Mouse (Mus musculus): ENCODE results near the gene Gm49325.
A peak's percentile ranks its signal among the peaks of the same experiment; 100 is the strongest.

Gene Gm49325

DNA sequence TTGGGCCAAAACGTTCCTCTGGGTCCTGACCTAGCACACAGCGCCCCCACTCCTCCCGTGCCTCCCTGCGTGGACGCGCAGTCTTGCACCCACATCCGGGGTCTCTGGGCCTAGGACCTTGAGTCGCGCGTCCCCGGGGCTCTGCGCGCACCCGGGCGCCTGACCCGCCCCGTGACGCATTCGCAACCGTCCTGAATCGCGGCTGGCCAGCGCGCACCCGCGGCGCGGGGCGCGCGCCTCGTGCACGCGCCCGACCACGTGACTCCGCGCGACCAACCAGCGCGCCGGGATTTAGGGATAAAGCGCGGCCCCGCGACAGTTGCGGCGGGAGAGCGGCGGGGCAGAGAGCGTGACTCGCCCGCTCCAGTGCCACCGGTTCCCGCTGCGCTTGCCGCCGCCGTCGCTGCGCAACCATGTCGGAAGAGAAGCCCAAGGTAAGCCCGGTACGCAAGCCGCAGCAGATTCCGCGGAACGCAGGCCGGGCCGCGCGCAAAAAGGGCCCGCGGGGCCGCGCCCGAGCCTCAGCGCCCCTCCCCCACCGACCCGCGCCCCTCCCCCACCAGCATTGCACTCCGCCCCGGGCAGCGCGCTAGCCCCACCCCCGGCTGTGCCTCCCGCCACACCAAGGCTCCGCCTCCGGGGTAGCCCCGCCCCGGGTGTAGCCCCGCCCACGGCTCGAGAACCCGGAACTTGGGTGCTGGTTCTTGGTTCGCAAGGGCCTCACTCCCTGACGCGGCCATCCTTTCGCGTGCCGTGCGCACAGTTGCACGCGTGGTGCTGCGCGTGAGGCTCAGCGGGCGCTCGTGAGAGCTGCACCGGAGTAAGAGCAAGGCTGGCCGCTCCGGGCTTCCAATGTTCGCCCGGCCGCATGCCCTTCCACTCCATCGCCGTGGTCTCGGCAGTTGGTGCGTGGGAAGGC lies at the start of gene Gm49325, which contains the start of gene Sumo3:
Gene Gm49325 (plus strand): TSS at position 290 of the 919 bp plus-strand sequence.
Gene Sumo3 (plus strand): TSS at position 190 of the 919 bp plus-strand sequence.
- DNase-seq, result peak; percentile 94

- DNase-seq, result no peak
Observed at GRCm38 (mm10) chr10:77556631-77557030, 49.4 kb upstream of the Gm49325 start.

- DNase-seq, result no peak
Observed at GRCm38 (mm10) chr10:77557641-77558040, 48.4 kb upstream of the Gm49325 start.

- DNase-seq, result no peak
Observed at GRCm38 (mm10) chr10:77560090-77560489, 45.9 kb upstream of the Gm49325 start.

DNA sequence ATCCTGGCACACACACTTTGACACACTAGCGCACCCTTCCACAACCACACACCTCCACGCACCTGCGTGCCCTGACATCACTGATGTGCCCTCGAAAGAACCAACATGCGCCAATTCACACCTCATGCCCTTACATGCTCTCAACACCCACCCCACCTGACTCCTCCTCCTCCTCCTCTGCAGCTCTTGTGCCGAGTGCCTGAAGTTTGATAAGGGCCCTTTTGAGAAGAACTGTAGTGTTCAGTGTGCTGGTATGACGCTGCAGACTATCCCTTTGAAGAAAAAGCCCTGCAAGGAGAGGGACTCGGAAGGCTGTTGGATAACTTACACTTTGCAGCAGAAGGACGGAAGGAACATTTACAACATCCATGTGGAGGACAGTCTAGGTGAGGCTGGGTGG lies 45.2 kb upstream of the Gm49325 start:
- DNase-seq, result no peak

GRCm38 (mm10) chr10:77561508-77561907 lies 44.5 kb upstream of the Gm49325 start:
- no peak for DNase-seq

GRCm38 (mm10) chr10:77565005-77565404 lies 41.0 kb upstream of the Gm49325 start:
- DNase-seq, result no peak

DNA sequence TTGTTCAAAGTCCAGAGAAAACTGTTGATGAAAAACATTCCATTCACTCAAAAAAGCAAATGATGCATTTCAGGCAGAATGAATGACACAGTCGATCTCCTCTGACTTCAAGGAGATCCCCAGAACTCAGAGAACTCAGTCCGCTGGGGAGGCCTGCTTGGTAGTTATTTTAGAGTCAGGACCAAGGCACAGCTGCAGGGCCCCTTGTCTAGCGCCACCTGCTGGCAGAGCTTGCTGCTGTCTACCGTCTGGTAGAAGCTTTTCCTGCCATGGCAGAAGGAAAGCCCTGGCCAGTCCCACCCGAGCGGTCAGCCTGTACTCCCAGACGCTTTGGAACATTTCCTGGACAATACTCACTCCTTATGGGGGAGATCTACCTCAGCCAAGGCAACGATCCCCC lies 39.3 kb upstream of the Gm49325 start:
- peak; percentile 82 for DNase-seq

DNA sequence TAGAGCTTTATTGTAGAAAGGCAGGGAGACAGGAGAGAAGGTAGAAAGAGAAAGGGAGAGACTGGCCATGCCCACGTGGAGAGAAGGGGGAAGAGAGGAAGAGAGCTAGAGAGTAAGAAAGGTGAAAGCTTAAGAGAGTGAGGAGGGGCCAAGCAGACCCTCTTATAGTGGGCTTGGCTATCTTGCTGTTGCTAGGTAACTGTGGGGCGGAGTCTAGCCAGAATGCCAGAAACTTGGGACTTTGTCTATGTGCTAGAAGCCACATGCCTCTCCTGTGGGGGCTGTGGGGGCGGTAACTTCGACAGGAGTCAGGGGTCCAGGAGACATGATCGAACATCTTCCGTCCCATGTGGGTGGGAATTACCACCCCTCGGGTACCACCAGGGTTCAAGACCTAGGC lies 36.5 kb upstream of the Gm49325 start:
- no peak for DNase-seq

GRCm38 (mm10) chr10:77569973-77570658 lies 35.9 kb upstream of the Gm49325 start:
- peak; percentile 58 for DNase-seq

GRCm38 (mm10) chr10:77572225-77572624 lies 33.8 kb upstream of the Gm49325 start:
- no peak for DNase-seq

- no peak for DNase-seq
Observed at GRCm38 (mm10) chr10:77573162-77573561, 32.8 kb upstream of the Gm49325 start.

- no peak for DNase-seq
Observed at GRCm38 (mm10) chr10:77580027-77580920, 25.7 kb upstream of the Gm49325 start.

- DNase-seq, result no peak
Observed at GRCm38 (mm10) chr10:77581023-77581407, 25.0 kb upstream of the Gm49325 start.

DNA sequence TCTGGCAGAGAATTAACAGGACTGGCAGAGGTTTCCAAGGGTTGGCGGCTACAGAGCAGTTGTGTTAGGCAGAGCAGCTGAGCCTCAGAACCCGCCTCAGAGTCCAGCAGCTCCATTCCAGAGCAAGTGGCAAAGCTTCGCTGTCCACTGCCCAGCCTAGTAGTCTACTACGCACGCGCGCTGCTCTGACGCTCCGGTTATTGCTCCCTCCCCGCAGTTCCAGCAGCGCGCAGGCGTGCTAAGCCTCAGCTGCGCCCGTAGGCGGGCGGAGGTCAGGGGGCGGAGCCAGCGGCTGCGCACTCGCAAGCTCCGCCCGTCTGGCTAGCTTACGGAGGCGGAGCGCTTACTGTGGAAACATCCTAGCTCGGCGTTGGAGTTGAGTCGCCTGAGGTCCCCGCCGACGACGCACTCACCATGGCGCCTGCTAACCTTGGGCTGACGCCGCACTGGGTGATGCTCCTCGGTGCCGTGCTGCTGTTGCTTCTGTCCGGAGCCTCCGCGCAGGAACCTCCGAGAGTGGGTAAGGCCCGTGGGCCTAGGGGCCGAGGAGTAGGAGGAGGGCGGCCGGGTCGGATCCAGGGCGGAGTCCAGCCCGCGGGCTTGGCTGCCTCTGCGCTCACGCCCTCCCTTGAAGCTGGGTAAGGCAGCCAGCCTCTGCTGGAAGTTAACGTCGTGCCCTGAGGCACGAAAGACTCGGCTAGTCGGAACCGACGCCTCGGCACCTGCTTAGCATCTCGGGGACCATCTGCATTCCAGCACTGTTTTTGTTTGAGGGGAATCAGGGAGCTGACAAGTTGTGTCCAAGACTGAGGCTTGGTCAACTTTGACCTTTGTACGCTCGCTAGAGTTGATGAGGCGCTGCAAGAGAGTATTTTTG lies 24.4 kb upstream of the Gm49325 start, which contains the start of gene Pttg1ip:
Gene Pttg1ip (plus strand): TSS at position 313 of the 877 bp plus-strand sequence.
- DNase-seq, result peak; percentile 96

DNA sequence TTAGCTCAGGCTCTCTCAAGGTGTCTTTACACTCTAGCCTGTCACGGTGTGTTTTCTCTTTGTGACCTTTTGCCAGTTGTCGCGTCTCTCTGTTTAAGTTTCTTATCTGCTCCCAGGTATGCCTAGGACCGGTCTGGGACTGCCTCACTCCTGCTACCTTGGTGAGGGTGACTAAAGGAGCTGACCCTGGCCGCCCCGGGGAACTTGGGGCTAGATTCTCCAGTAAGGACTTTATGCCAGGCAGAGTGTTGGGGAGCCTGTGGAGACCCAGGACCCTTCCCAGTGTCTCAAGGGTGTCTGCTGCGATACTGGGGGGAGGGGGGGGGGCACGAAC lies 23.7 kb upstream of the Gm49325 start:
- no peak for DNase-seq

DNA sequence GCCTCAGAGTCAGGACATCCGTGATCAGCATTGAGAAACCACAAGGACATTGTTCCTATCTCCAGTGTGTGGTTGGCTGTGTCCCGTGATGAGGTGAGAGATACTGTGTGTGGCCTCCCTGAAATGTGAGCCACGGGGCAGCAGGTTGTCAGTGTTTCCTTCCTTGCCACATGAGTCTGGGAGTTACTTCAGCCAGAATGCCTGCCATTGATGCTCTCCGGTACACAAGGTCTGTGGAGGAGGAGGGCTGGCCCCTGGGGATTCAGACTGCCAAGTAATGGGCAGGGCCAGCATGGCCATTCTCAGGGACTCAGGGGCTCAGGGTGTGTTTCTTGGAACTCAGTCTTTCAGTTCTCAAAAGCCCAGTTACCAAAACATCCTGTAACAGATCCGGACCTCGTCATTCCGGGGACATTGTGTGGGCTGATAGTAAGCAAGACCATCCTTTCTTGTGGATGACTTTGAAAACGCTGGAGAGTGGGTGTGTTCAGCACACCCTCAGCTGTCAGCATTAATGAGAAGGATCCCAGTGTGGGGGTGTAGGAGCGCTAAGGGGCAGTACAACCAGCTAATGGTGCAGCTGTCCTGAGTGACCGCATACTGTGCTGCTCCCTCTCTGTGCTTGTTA lies 22.1 kb upstream of the Gm49325 start:
- peak; percentile 62 for DNase-seq

DNA sequence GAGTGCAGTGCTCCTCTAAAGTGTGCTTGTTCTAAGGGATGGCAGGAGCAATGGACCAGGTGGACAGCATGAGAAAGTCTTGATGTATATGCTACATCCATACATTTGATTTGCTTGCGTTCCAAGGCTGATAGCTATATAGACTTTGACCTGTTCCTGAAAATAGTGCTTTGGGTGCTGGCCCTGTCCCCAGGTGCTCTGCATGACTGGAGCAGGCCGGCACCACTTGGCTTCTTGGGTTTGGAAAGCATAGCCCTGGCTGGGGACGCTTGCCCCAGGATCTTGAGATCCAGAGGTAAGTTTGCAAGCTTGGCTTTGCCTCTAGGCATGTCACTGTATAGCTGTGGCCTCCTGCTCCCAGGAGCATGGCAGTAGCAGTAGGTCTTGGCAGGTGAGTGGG lies 19.4 kb upstream of the Gm49325 start:
- DNase-seq, result no peak

GRCm38 (mm10) chr10:77587091-77587775 lies 18.8 kb upstream of the Gm49325 start:
- DNase-seq, result peak; percentile 58

DNA sequence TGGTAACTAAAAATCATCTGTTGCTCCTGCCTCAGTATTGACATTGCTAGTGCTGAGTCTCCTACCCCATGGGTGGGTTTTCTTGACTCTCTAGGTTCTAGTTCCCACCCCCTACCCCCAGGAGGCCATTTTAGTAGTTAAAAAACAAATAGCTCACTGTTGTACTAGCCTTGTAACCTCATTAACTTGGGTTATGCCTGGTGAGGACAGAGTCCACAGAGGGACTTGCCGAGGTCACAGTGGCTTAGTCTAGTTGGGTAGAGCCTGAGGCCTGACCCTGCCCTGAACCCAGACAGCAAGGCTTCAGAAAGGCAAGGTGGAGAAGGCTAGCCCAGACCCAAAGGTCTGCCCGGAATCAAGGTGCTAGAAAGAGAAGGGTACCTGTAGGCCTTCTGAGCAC lies 18.0 kb upstream of the Gm49325 start:
- peak; percentile 72 for DNase-seq

DNA sequence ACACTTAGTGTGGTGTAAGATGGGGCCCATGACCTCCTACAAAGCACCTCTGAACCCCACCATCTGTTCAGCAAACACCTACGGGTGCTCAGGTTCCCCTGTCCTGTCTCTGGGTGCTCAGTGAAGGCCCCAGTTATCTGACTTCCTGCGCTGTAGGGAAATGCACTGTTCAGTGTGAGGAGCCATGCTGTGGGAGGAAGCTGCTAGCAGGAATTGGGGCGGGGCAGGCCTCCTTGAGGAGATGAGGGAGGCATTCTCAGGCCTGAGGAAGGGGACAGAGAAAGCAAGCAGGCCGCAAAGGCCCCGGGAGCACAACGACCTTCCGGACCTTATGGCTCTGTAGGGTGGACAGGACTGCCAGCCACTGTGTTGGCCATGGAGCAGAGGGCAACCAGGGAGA lies 16.9 kb upstream of the Gm49325 start:
- no peak for DNase-seq

All from kidney, adult 11 months (tissue).